Mouse (Mus musculus) intestine, embryonic 14.5 days (tissue): Measurements from ENCODE around the gene Plekhm3. TPM values are rescaled to one million over a fixed set of nuclear protein-coding genes. Genes with fewer than 3 reads are reported as not detected.

Experiments used
- ATAC-seq: fragments of 200-750 bp; cut with Nextera tagmentation; replicated peaks from 2 replicates; pipeline ENCODE4 v1.8.0; 2017; ENCODE audit warnings: low read depth, moderate number of reproducible peaks, moderate TSS enrichment, moderate library complexity; ENCODE audit not compliant: low FRiP score, low TSS enrichment
- DNase-seq: peaks from one replicate; pipeline ENCODE4 v3.0.0-alpha.2; 2018; ENCODE audit warnings: low spot score
- H3K27ac ChIP-seq: fragments of 300-500 bp; sonication (generic); 2 replicates; pipeline ENCODE4 v1.5.1; 2014; ENCODE audit warnings: low read depth, mild to moderate bottlenecking, control low read depth
- H3K27me3 ChIP-seq: fragments of 300-500 bp; sonication (generic); replicated peaks from 2 replicates; pipeline ENCODE4 v1.6.1; 2014; ENCODE audit warnings: low read length, control low read depth; ENCODE audit not compliant: control insufficient read depth, insufficient read depth
- H3K36me3 ChIP-seq: fragments of 300-500 bp; sonication (generic); 2 replicates; pipeline ENCODE4 v1.6.1; 2014; ENCODE audit warnings: low read length, control low read depth; ENCODE audit not compliant: control insufficient read depth, insufficient read depth
- H3K4me1 ChIP-seq: fragments of 300-500 bp; sonication (generic); replicated peaks from 2 replicates; pipeline ENCODE4 v1.6.1; 2014; ENCODE audit warnings: low read length, control low read depth, mixed read lengths; ENCODE audit not compliant: control insufficient read depth, insufficient read depth
- H3K4me2 ChIP-seq: fragments of 300-500 bp; sonication (generic); 2 replicates; pipeline ENCODE4 v1.6.1; 2014; ENCODE audit warnings: low read length
- H3K4me3 ChIP-seq: fragments of 300-500 bp; sonication (generic); 2 replicates; pipeline ENCODE4 v1.5.1; 2014; ENCODE audit warnings: low read depth, low read length, control low read depth, mixed read lengths
- H3K9ac ChIP-seq: fragments of 300-500 bp; sonication (generic); 2 replicates; pipeline ENCODE4 v1.6.1; 2014; ENCODE audit warnings: mild to moderate bottlenecking, low read length
- H3K9me3 ChIP-seq: fragments of 300-500 bp; sonication (generic); 2 replicates; pipeline ENCODE4 v1.6.1; 2016; ENCODE audit warnings: low read length, control low read depth; ENCODE audit not compliant: control insufficient read depth
- WGBS: fragments of 180-500 bp; shearing (Covaris S2); extraction: QIAGEN DNeasy Blood & Tissue Kit; methylation state at CpG from one replicate; pipeline ENCODE4 v1.1.7; 2014; 5-methylcytosine and 5-hydroxymethylcytosine counted together
- polyA plus RNA-seq: library from polyadenylated mRNA; unstranded; fragments of >200 nt; fragmentation: Nextera tagmentation; extraction: Ambion mirVana; gene quantifications from 2 replicates; pipeline ENCODE4 v1.2.1, GENCODE M21; 2014

Gene Plekhm3
- polyA plus RNA-seq, 1 experiment from 2014 or later: 8.2 TPM

DNA sequence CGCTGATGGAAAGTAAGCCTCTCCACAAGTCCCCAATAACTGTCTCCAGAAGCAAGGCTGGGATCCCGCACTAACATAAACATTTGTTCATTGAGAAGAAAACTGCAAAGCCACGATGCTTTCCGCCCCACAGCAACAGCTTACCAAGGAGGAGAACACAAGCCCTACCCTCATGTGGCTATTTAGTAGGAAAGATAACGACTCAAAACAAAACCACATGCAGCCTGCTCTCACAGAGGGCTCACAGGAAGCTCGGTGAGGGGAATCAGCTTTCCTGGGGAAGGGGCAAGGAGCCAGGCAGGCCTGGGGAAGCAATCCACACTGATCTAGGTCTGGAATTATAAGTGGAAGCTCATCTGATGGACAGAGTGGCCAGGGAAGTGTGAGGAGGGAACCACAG, 72.6 kb downstream of the Plekhm3 start:
- H3K9me3 ChIP-seq: no peaks in the 10 kb centered on the region
- ATAC-seq: no peak
- no peaks in the 10 kb centered on the region for H3K36me3 ChIP-seq
- H3K27ac ChIP-seq: no peak overlapping the region
- H3K4me3 ChIP-seq: no peak overlapping the region
- H3K4me2 ChIP-seq: no peak overlapping the region
- DNase-seq: no peak
- no peak overlapping the region for H3K9ac ChIP-seq
- H3K27me3 ChIP-seq: no peaks in the 10 kb centered on the region
- peaks cover 24% of the 10 kb centered on the region for H3K4me1 ChIP-seq
- 35% methylated on average over 6 of the region's 6 CpGs for WGBS

DNA sequence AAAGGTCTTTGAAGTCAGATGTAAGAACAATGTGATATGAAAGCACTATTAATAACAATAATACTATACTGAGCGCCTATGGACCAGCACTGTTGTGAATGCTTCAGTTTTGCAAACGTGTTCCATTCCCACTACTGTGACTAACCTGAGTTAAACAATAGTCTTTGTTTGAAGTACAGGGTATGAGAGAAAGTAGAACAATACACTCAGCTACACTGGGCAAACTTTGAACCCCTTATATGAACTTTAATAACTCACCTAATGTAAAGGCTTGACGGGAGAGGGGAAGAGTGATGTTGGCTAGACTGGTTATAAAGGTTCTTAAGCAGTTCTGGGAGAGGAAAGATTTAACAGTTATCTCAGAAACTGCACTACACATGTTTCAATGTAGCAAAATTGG, 76.0 kb downstream of the Plekhm3 start:
- no peak for DNase-seq
- H3K4me1 ChIP-seq: peaks cover 37% of the 10 kb centered on the region
- H3K9ac ChIP-seq: no peak overlapping the region
- H3K36me3 ChIP-seq: no peaks in the 10 kb centered on the region
- H3K27me3 ChIP-seq: no peaks in the 10 kb centered on the region
- no peaks in the 10 kb centered on the region for H3K9me3 ChIP-seq
- WGBS: 63% methylated on average over 3 of the region's 3 CpGs
- no peak overlapping the region for H3K4me3 ChIP-seq
- no peak for ATAC-seq
- H3K27ac ChIP-seq: no peak overlapping the region
- H3K4me2 ChIP-seq: no peak overlapping the region

GRCm38 (mm10) chr1:64878795-64879240, 77.8 kb downstream of the Plekhm3 start:
- H3K27me3 ChIP-seq: no peaks in the 10 kb centered on the region
- H3K36me3 ChIP-seq: no peaks in the 10 kb centered on the region
- no peak for DNase-seq
- no peak overlapping the region for H3K9ac ChIP-seq
- H3K4me2 ChIP-seq: 0 out of 2 replicates have a peak overlapping the region, but pooled peaks have one; percentile 1
- H3K4me1 ChIP-seq: peaks cover 21% of the 10 kb centered on the region; the same call in 1 of the 2 replicates
- no peaks in the 10 kb centered on the region for H3K9me3 ChIP-seq
- no peak overlapping the region for H3K4me3 ChIP-seq
- H3K27ac ChIP-seq: peak overlapping the region; percentile 3; the same call in 1 of the 2 replicates
- WGBS: 27% methylated on average over 12 of the region's 12 CpGs
- ATAC-seq: peak; percentile 55; the same call in 1 of the 2 replicates

- ATAC-seq (no peak), DNase-seq (no peak)
- H3K9me3 ChIP-seq: no peaks in the 10 kb centered on the region
- H3K4me2 ChIP-seq: no peak overlapping the region
- no peaks in the 10 kb centered on the region for H3K27me3 ChIP-seq
- peaks cover 21% of the 10 kb centered on the region; the same call in 1 of the 2 replicates for H3K4me1 ChIP-seq
- no peak overlapping the region for H3K4me3 ChIP-seq
- H3K27ac ChIP-seq: no peak overlapping the region
- H3K36me3 ChIP-seq: no peaks in the 10 kb centered on the region
- 59% methylated on average over 3 of the region's 3 CpGs for WGBS
- H3K9ac ChIP-seq: no peak overlapping the region
Measured at GRCm38 (mm10) chr1:64876276-64876675, 80.3 kb downstream of the Plekhm3 start.

- WGBS: 61% methylated on average over 5 of the region's 5 CpGs
- DNase-seq (no peak), ATAC-seq (no peak)
- Histone ChIP-seq H3K27ac (no peak overlapping the region), H3K4me2 (no peak overlapping the region), H3K9me3 (no peaks in the 10 kb centered on the region), H3K4me1 (peaks cover 21% of the 10 kb centered on the region; the same call in 1 of the 2 replicates), H3K27me3 (no peaks in the 10 kb centered on the region), H3K36me3 (no peaks in the 10 kb centered on the region), H3K4me3 (no peak overlapping the region), H3K9ac (no peak overlapping the region)
Measured at GRCm38 (mm10) chr1:64875712-64876111, 80.9 kb downstream of the Plekhm3 start.

- H3K9me3 ChIP-seq: no peaks in the 10 kb centered on the region
- no peak for ATAC-seq
- H3K9ac ChIP-seq: no peak overlapping the region
- DNase-seq: no peak
- WGBS: 79% methylated on average over 1 of the region's 1 CpGs
- no peak overlapping the region for H3K27ac ChIP-seq
- no peak overlapping the region for H3K4me2 ChIP-seq
- H3K4me1 ChIP-seq: peaks cover 18% of the 10 kb centered on the region; the same call in 1 of the 2 replicates
- H3K27me3 ChIP-seq: no peaks in the 10 kb centered on the region
- H3K4me3 ChIP-seq: no peak overlapping the region
- no peaks in the 10 kb centered on the region for H3K36me3 ChIP-seq
Measured at GRCm38 (mm10) chr1:64875156-64875555, 81.5 kb downstream of the Plekhm3 start.

GRCm38 (mm10) chr1:64871956-64872355, 84.7 kb downstream of the Plekhm3 start:
- no peak overlapping the region for H3K9ac ChIP-seq
- peaks cover 3% of the 10 kb centered on the region; the same call in 1 of the 2 replicates for H3K4me1 ChIP-seq
- H3K27me3 ChIP-seq: no peaks in the 10 kb centered on the region
- DNase-seq: no peak
- no peaks in the 10 kb centered on the region for H3K36me3 ChIP-seq
- no peak overlapping the region for H3K27ac ChIP-seq
- no peak overlapping the region for H3K4me3 ChIP-seq
- 90% methylated on average over 5 of the region's 5 CpGs for WGBS
- no peak for ATAC-seq
- no peaks in the 10 kb centered on the region for H3K9me3 ChIP-seq
- no peak overlapping the region for H3K4me2 ChIP-seq

DNA sequence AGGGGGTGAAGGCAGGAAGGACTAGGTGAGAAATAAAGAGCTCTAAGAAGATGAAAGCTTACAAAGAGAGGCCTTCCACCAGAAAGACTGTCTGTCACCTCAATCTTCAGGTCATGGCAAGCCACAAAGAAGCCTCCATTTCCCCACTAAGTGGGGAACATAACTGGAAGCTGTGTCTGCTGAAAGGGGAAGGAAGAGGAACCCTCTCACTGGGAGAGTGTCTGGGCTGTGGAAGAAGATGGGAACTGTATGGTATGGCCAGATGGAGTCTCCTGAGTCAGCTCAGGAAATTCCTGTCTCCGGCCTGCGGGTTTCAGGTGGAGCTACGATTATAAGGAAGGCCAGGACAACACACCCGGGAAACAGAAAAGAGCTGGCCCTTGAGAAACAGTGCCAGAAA, 88.9 kb downstream of the Plekhm3 start:
- Histone ChIP-seq H3K9ac (no peak overlapping the region), H3K4me1 (peaks cover 3% of the 10 kb centered on the region; the same call in 1 of the 2 replicates), H3K27ac (0 out of 2 replicates have a peak overlapping the region, but pooled peaks have one; percentile 16), H3K9me3 (no peaks in the 10 kb centered on the region), H3K36me3 (no peaks in the 10 kb centered on the region), H3K27me3 (no peaks in the 10 kb centered on the region), H3K4me2 (no peak overlapping the region), H3K4me3 (no peak overlapping the region)
- no peak for ATAC-seq
- WGBS: 18% methylated on average over 4 of the region's 4 CpGs
- no peak for DNase-seq

GRCm38 (mm10) chr1:64866140-64866539, 90.5 kb downstream of the Plekhm3 start:
- DNase-seq: no peak
- Histone ChIP-seq H3K9me3 (no peaks in the 10 kb centered on the region), H3K4me2 (no peak overlapping the region), H3K4me3 (no peak overlapping the region), H3K9ac (no peak overlapping the region), H3K27ac (no peak overlapping the region), H3K4me1 (peaks cover 3% of the 10 kb centered on the region; the same call in 1 of the 2 replicates), H3K36me3 (no peaks in the 10 kb centered on the region), H3K27me3 (no peaks in the 10 kb centered on the region)
- no peak for ATAC-seq
- 56% methylated on average over 1 of the region's 1 CpGs for WGBS
